Mouse (Mus musculus): ENCODE data around the gene Olfr533.
"Not testable (repeated sequence)": the region's sequence is repeated elsewhere in the genome, so short reads cannot be mapped to it uniquely, and the experiment has no call there.

Olfr533 gene

DNA sequence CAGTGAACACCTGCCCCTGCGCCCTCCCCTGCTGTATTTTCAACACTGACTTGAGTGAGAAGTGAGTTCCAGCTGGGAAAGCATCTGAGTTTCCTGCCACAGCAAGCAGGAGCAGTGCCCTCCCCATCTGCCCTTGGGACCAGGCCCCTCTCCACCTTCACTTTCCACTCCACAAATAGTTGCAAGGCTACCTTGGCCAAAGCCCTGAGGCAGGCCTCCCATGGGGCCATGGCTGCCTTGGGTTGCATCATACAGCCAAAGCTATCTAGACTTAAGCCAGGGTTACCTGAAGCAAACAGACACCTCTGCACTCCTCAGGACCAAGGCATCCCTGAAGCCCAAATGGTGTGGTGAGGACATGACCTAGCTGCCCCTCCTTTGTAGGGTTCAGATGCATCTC lies at the start of gene Olfr533:
Gene Olfr533, plus strand, starts transcription at position 301 of the 400 bp plus-strand sequence.
- not testable (repeated sequence) for DNase-seq (ENCODE audit: low spot score)

DNA sequence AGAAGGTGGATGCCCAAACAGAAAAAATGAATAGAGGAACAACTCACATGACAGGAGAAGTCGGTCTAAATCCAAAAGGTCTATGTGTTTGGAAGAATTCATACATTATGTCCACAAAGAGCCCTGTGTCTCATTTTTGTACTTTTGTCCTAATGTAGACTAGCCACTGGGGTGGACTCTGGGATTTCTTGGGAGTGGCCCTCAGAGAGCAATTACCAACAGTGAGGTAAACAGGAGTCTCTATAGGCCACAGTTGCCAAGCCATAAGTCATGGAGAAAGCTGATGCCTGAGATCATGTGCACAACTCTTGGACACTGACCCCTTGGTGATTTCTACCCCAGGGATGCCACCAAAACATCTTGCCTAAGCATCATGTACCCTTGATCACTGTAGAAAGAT lies 41.6 kb upstream of the Olfr533 start, which contains the start of gene Olfr532:
Gene Olfr532, minus strand, starts transcription at position 101 of the 400 bp plus-strand sequence.
- no peak for DNase-seq (ENCODE audit: low spot score)

DNA sequence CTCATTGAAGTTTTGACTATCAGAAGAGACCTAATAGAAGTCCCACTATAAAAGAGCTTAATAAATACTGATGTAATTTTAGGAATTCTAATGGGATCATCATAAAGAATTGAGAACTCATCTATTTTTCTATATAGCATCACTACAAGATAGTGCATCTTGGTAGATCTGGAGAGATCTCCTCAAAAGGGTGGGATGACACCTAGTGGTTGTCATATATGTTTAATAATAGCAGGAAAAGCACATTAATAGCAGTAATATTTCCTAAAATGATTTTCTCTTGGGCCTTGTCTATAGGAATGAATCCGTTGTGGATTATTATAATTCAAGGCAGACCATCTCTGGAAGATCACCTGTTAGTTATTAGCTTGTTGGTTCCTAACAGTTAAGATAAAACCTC lies 20.0 kb upstream of the Olfr533 start:
- no peak for DNase-seq (ENCODE audit: low spot score)

DNA sequence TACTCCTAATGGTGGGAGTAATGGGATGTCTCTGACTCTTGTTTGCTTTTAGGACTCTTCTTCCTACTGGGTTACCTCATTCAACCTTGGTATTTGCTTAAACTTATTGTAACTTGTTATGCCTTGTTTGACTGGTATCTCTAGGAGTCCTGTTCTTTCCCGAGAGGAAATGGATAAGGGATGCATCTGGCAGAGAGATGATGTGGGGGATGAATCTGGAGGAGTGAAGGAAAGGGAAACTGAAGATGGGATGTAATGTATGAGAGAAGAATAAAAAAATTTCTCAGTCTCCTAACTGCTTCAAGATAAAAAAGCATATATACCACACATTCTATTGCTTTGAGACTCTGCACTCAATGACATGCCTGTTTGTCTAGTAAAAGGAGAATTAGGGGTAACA lies 14.7 kb downstream of the Olfr533 start:
- DNase-seq (ENCODE audit: low spot score): no peak

GRCm38 (mm10) chr7:140478733-140479132 lies 15.6 kb downstream of the Olfr533 start:
- DNase-seq (ENCODE audit: low spot score): peak; percentile 75

DNA sequence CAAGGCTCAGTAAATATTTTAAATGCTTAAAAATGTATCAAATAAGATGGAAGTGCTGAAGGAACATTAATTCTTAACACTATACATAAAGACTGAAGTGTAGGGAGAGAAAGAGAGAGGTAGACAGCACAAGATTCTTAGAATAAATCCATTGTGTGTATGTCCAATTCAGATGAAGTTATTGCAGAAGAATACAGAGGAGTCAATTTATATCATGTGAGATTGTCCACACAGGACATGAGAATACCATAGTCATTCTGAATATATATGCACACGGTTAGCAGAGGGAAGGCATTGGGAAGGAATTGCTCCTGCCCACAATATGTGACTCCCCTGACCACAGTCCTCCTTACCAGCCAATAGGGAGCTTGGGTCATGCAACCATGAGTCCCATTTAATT lies 20.7 kb downstream of the Olfr533 start, which contains the start of gene Olfr535:
Gene Olfr535, plus strand, starts transcription at position 301 of the 400 bp plus-strand sequence.
- no peak for DNase-seq (ENCODE audit: low spot score)

- DNase-seq (ENCODE audit: low spot score): no peak
These were observed 25.8 kb downstream of the Olfr533 start for GRCm38 (mm10) chr7:140488981-140489380.

DNA sequence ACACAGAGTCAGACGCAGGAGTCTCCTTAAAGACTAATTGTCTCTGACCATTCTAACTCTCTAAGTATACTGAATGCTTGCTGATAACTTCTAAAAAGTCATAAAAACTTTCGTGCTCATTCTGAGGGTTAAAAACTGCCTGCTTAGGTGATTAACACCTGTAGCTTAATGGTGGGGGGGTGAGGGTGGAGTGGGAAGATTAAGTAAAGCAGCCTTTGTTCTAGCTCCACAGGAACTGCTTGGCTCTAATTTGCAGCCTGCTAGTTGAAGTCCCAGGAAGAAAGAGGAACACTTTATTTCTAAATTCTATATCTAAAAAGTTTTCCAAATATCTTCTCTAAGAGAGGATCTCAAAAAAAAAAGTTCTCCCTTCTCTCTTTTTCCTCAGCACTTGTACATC lies 31.1 kb downstream of the Olfr533 start:
- no peak for DNase-seq (ENCODE audit: low spot score)

DNA sequence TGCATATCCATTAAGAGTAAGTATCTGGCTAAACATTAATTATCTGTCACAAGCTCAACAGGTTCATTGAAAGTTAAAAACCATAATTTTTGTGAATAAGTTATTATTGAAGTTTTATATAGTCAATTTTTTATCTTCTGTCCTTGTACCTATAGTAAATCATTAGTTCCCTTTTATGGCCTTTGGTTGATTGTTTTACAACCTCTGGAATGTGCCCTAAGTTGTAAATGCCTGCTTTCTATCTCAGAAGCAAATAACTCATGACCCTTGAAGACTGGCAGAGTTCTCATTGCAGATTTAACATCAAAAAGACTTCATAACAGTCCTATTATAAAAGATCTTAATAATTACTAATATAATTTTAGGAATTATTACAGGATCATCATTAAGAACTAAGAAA lies 31.5 kb downstream of the Olfr533 start:
- DNase-seq (ENCODE audit: low spot score): no peak

DNA sequence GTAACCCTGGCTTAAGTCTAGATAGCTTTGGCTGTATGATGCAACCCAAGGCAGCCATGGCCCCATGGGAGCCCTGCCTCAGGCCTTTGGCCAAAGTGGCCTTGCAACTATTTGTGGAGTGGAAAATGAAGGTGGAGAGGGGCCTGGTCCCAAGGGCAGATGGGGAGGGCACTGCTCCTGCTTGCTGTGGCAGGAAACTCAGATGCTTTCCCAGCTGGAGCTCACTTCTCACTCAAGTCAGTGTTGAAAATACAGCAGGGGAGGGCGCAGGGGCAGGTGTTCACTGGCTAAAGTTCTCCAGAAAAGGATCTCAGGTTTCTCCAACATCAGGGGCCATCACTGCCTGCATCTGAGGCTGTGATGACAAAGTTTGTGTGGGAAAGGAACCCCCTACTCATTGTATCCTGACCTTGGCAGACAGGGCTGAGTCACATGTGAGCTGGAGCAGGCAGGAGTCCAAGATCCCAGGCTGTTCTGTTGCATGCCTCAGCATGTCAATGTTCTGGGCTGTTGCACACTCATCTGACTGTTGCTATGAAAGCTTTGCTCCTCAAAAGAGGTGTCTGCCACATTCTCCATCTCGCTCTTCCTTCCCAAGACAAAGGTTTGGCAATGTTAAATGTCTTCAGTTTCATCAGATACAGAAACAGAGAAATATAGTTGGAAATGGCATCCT lies 44.3 kb downstream of the Olfr533 start, which contains the start of gene Olfr536:
Gene Olfr536, minus strand, starts transcription at position 51 of the 676 bp plus-strand sequence.
- DNase-seq (ENCODE audit: low spot score): not testable (repeated sequence)

Data from layer of hippocampus, adult 9-10 months (tissue).